Mouse (Mus musculus) thymus, adult 2 months (tissue): ENCODE data around the gene Dip2c.

Experiments used
- CTCF ChIP-seq: fragments of 200-500 bp; IDR thresholded peaks from 2 replicates; pipeline ENCODE4 v1.5.1; 2012; ENCODE audit warnings: mild to moderate bottlenecking, control low read depth, low read length, moderate library complexity, borderline replicate concordance; ENCODE audit not compliant: control insufficient read depth, poor library complexity, insufficient read depth; ENCODE audit errors: extremely low read depth
- POLR2A ChIP-seq: fragments of 200-500 bp; IDR thresholded peaks from 2 replicates; pipeline ENCODE4 v1.6.1; 2012; ENCODE audit warnings: mild to moderate bottlenecking, low read length, control low read depth, moderate library complexity; ENCODE audit not compliant: control insufficient read depth, poor library complexity, insufficient read depth; ENCODE audit errors: extremely low read depth

DNA sequence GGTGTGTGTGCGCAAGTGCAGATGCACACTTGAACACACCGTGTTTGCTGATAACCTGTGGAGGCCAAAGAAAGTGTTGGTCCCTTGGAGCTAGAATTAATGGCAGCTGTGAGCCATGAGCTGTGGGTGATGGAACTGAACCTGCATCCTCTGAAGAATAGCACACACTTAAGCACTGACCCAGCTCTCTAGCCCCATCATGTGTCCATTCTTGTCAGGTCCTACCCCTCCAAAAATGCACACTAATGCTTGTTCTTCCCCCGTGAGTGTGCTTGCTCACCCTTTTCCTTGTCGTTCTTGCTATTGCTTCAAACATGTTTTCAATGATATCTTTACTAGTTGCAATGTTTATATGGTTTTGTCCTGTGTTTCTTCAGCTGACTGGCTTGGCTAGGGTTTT lies 360.2 kb downstream of the Dip2c start:
- TF ChIP-seq CTCF (no peak), POLR2A (no peak)
